Mouse (Mus musculus): ENCODE results near the gene Plekhj1. TPM values are rescaled to one million over a fixed set of nuclear protein-coding genes. Genes with fewer than 3 reads are reported as not detected.
"Not testable (repeated sequence)": the region's sequence is repeated elsewhere in the genome, so short reads cannot be mapped to it uniquely, and the experiment has no call there.

Plekhj1 gene
- 10 to 100 TPM; 26.8 to 30.9 TPM for total RNA-seq (2021)
- long read RNA-seq, experiment 1, transcript Plekhj1-201 (6 exons, 1,260 nt): major isoform, 15 of 33 reads
- long read RNA-seq, experiment 1, partial matches to known transcripts: 4 of 33 reads
- long read RNA-seq, experiment 1, other reads (novel, unspliced or antisense): 9 of 33 reads
- long read RNA-seq, experiment 2, transcript Plekhj1-201 (6 exons, 1,260 nt): major isoform, 23 of 43 reads
- long read RNA-seq, experiment 2, partial matches to known transcripts: 7 of 43 reads
- long read RNA-seq, experiment 2, other reads (novel, unspliced or antisense): 9 of 43 reads

- peak; percentile 96 for DNase-seq
Measured at GRCm38 (mm10) chr10:80798150-80799006, at the start of gene Plekhj1, which contains the start of gene Sf3a2. Plekhj1 (minus strand) TSS chr10:80798626. Sf3a2 (plus strand) TSS chr10:80798198.

DNA sequence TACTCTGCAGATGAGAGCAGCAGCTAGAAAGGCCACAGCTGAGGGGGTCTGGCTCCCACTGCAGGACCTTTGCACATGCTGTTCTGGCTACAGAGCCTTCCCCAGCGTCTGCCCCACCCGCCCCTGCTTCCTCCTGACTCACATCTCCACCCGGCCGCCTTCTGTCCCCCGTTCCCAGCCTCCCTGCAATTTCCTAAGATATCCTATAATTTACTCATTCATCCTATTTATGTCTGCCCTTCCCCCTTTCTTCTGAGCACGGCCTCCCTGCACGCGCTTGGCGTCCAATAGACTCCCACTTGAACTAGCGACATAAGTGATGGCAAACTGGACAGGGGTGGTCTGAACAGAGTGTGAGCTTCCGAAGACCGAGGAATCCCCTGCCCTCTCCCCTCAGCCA lies 47.3 kb upstream of the Plekhj1 start:
- DNase-seq: no peak

DNA sequence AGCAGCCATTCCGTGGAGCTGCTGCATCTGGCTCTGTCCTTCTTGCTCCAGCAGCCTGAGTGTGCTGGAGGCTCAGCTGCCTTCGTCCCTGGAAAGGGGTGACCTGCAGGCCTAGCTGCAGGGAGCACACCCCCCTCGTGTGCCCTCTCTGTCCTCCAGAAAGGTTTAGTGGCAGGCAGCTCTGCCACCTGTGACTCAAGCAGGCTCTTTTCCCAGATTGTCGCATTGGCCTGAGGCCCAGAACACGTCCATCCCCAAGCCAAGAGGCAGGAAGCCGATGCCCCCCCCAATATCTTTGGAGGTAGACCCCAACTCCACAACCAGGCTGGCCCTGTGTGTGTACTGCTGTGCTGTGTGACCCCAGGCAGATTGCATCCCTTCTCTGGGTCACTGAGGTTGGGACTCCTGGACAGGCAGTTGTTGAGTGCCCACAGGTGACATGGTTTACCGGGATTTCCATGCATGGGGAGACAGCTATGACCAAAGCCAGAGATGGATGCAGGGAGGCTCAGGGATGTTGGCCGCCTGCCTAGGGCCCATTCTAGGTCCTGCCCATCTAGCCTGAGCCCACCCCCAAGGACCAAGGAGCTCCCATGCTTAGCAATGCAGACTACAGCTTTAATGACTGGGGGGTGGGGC lies 46.7 kb upstream of the Plekhj1 start:
- DNase-seq: no peak

GRCm38 (mm10) chr10:80843931-80844547 lies 45.6 kb upstream of the Plekhj1 start, which contains the start of gene Lingo3:
Lingo3 (minus strand) TSS chr10:80844039.
- DNase-seq: peak; percentile 51

DNA sequence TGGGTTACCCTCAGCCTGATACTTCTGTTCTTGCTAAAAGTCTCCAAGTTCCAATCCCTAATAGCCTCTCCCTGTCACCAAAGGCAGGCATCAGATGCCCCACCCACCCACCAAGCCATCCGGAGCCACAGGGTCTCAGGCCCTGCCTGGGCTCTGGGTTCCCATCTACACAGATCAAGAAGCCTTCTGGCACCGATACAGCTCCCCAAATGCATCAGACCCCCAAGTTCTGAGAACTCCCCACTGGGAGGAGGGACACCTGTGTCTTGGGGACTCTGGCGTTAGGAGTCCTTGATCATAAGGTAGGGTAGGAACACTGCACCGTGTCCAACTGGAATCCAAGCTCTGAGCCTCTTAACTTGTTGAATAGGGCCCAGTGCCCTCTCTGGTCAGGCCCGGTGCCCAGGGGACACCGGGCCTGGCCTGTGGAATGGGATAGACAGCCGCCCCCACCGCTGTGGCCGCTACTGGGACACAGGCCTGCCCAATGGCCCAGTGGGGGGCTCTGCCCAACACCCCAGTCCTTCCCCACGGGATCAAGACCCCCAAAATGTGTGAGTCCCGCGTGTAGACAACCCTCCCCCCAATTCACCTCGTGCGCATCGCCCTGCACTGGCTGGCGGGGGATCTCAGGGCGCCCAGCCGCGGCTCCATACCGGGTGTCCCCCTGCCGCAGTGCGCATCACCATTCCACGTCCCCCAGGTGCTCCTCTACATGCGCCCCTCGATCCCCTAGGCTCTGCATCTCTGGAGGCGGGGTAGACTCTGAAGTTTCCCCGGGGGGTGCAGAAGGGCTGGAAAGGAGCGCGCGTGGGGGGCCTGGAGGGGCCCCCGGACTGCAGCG lies 44.9 kb upstream of the Plekhj1 start:
- DNase-seq: no peak

- no peak for DNase-seq
Measured at GRCm38 (mm10) chr10:80842334-80842733, 43.9 kb upstream of the Plekhj1 start.

GRCm38 (mm10) chr10:80841685-80842084 lies 43.3 kb upstream of the Plekhj1 start:
- no peak for DNase-seq

- no peak for DNase-seq
Measured at GRCm38 (mm10) chr10:80839848-80840247, 41.4 kb upstream of the Plekhj1 start.

- DNase-seq: no peak
Measured at GRCm38 (mm10) chr10:80838346-80838912, 40.0 kb upstream of the Plekhj1 start.

GRCm38 (mm10) chr10:80837827-80838226 lies 39.4 kb upstream of the Plekhj1 start:
- no peak for DNase-seq

GRCm38 (mm10) chr10:80836949-80837379 lies 38.5 kb upstream of the Plekhj1 start:
- peak; percentile 47 for DNase-seq

GRCm38 (mm10) chr10:80835617-80836016 lies 37.2 kb upstream of the Plekhj1 start:
- DNase-seq: no peak

DNA sequence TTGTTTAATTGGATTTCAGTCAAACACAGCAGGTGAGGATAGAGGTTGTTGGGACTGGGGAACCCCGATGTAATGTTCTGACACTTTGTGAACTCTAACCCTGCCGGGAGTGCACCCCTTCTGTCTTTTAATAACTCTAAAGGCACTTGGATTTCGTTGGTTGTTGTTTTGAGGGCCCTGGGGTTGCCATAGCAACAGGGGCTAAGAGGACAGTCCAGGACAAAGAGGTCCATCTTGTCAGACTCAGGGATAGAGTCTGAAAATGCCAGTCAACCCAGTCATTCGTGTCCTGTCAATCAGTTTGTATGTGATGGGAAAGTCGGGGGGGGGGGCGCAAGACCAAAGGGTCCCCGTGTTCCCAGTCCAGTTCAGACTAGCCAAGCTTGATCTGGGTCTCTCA lies 34.4 kb upstream of the Plekhj1 start:
- no peak for DNase-seq

- DNase-seq: peak; percentile 52
Measured at GRCm38 (mm10) chr10:80831136-80831535, 32.7 kb upstream of the Plekhj1 start.

DNA sequence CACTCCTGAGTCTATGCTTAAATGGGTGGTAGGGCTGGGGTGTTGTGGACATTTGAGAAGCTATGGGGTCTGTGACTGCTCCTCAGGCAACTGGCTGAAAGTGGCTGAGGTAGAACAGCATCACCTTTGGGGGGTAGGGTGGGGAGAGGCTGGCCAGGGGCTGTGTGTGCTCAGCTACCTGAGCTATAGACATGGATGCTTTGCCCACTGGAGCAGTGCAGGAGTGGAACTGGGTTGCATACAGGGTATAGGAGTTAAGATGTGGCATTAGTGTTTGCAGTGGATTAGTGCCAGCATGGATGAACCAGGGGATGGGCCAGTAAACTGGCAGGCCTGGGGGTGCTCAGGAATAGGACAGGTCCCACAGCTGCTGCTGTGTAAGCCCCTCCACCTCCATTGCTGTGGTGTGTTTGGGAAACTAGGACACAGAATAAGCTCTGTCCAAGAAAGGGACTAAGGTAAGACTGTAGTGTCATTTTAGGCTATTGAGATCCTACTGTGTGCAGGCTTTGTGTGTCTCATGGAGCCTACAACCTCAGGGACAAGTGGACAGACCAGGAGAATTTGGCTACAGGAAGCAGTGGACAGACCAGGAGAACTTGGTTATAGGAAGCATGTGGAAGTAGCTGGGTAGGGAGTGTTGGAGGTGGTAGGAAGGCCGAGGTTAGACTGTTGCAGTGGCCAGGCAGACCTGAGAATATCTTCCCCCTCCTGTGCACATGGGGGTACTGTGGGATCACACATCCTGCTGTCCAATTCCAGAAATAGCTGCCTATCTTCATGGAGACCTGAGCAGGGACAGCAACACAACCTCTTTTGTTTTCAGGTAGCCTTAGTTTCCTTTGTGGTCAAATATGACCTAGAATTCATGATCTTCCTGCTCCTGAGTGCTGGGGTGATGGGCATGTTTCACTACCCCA lies 31.2 kb upstream of the Plekhj1 start:
- DNase-seq: no peak

GRCm38 (mm10) chr10:80828587-80828986 lies 30.2 kb upstream of the Plekhj1 start:
- DNase-seq: not testable (repeated sequence)

DNA sequence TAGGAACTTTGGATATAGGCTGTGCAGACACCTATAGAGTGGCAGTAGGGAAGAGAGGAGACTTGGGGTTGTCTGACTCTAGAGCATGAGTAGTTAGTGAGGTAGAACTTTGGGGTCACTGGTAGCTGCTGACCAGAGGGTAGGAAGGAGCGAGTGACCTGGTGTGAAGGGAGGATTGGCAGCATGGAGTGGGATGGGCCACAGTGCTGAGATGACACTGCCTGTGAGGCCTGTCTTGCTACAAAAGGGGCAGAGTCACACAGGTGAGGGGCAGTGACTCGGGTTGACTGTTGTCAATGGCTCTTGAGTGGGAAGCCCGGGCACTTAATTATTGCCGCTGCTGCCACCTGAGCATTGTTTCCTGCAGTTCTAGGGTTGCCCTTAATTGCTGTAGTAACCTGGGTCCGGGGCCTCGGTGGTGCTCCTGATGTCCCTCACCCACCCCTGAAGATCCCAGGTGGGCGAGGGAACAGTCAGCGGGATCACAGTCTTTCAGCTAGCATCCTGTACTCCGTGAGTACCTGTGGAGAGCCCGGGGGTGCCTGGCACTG lies 29.5 kb upstream of the Plekhj1 start:
- DNase-seq: no peak

DNA sequence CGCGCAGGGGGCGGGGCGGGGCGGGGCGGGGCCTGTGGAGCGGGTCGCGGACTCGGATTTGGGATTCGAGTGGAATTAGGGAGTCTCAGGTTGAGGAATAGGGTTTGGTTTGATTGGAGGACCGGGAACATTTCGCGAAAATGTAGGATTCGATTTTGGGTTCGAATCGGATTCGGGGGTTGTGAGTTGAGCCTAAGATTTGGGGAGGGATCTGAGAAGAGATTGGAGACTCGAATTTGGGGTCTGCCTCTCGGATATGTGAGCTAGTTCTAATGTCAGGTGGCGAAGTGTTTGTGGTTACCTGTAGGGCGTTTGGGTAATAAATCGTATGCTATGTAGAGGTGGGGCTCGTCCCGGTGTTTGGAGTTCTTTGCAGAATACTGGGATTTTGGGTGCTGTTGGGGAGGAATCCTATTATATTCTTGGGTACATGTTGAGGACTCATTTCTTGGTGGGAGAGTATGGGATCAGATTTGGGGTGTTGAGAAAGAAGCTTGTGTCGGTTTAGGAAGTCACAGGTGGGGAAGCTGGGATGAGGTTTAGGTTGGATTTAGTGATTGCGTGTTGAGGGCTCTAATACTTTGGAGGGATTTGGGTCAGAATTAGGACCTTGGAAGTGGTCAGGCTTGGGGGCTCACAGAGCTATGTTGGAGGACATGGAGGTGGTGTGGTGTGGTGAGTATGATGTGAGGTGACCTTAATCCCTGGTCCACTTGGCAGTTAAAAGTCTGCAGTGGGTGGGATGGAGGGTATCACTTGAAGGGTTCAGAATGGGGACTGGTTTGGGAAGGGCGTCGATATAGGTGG lies 28.8 kb upstream of the Plekhj1 start:
- no peak for DNase-seq

Data from gastrocnemius, postnatal 10 days (tissue).